Mouse (Mus musculus): ENCODE data around the gene Dupd1. TPM values are rescaled to one million over a fixed set of nuclear protein-coding genes. Genes with fewer than 3 reads are reported as not detected.

Gene Dupd1
- polyA plus RNA-seq, 1 experiment, result 0.04 TPM

DNA sequence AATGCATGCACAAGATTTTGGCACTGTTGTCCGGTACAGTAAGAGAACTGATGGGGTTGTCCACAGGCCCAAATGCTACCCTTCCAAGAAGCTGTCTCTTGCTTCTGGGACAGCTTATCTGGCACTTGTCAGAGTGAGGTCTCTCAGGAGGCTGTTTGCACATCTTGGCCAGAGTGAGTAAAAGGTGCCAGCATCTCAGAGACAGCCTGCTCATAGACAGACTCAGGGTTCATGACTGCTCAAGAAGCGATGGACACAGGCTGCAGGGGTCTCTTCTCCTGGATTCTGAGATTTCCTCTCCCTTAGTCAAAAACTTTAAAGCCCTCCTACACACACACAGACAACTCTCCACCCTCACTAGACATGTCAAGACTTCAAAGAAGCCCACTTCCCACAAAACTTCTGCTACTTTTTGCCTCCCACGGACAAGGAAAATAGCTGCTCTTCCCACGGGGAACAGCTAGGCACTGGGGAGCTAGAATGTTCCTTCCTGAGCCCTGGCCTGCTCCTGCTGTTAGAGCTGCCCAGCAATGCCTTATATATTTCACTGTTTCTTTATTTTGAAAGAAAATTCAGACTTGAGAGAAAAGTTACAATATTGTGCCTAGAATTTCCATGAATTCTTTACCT, 73.5 kb downstream of the Dupd1 start:
- H3K27me3 ChIP-seq (ENCODE audit: control insufficient read depth, insufficient read depth, insufficient read length), result no peaks in the 10 kb centered on the region
- H3K79me3 ChIP-seq (ENCODE audit: low read depth), result no peaks in the 10 kb centered on the region
- H3K36me3 ChIP-seq (ENCODE audit: control insufficient read depth, insufficient read depth), result peaks cover 3% of the 10 kb centered on the region
- TF ChIP-seq CTCF (IDR thresholded peaks at IDR 0.05; ENCODE audit: control insufficient read depth, insufficient read depth, insufficient read length), result no peak
- H3K79me2 ChIP-seq (ENCODE audit: control insufficient read depth, insufficient read depth), result no peaks in the 10 kb centered on the region
- H3K4me3 ChIP-seq (ENCODE audit: insufficient read depth, poor library complexity, severe bottlenecking), result no peak overlapping the region
- H3ac ChIP-seq (ENCODE audit: control insufficient read depth, insufficient read length, low read depth), result no peak overlapping the region

DNA sequence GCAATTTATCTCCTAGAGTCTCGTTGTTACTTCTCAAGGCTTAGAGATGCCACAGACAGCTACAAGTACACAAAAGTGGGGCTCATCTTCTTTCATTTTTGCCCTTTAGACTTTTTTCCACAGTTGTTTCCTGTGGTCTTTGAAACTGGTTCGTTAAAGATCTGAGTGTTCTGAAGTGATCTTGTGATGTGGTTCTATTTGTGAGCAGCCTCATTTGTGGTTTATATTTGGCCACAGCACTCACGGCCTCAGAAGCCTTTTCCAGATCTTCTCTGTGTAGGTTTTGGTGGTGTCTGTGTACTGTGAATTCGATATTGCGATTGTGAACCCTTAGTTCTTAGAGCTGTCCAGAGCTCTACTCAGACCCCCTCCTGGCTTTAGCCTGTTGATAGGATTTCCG, 77.8 kb downstream of the Dupd1 start:
- H3ac ChIP-seq (ENCODE audit: control insufficient read depth, insufficient read length, low read depth), result no peak overlapping the region
- TF ChIP-seq CEBPB (IDR thresholded peaks at IDR 0.05; ENCODE audit: low read depth), result no peak
- no peak for TF ChIP-seq CTCF (IDR thresholded peaks at IDR 0.05; ENCODE audit: control insufficient read depth, insufficient read depth, insufficient read length)
- TF ChIP-seq MYOG (IDR thresholded peaks at IDR 0.05; ENCODE audit: control insufficient read depth, extremely low read depth, insufficient read length), result no peak
- TF ChIP-seq FOSL1 (IDR thresholded peaks at IDR 0.05; ENCODE audit: insufficient read depth, low read length, poor library complexity, severe bottlenecking), result no peak
- no peak for TF ChIP-seq MAX (IDR thresholded peaks at IDR 0.05)
- TF ChIP-seq MYOD1 (IDR thresholded peaks at IDR 0.05; ENCODE audit: control insufficient read depth, insufficient read length, low read depth), result no peak
- no peak for TF ChIP-seq USF1 (IDR thresholded peaks at IDR 0.05; ENCODE audit: low read depth)
- H3K4me3 ChIP-seq (ENCODE audit: insufficient read depth, poor library complexity, severe bottlenecking), result no peak overlapping the region
- H3K79me2 ChIP-seq (ENCODE audit: control insufficient read depth, insufficient read depth), result no peaks in the 10 kb centered on the region
- no peaks in the 10 kb centered on the region for H3K27me3 ChIP-seq (ENCODE audit: control insufficient read depth, insufficient read depth, insufficient read length)
- peaks cover 14% of the 10 kb centered on the region for H3K36me3 ChIP-seq (ENCODE audit: control insufficient read depth, insufficient read depth)
- no peaks in the 10 kb centered on the region for H3K79me3 ChIP-seq (ENCODE audit: low read depth)

DNA sequence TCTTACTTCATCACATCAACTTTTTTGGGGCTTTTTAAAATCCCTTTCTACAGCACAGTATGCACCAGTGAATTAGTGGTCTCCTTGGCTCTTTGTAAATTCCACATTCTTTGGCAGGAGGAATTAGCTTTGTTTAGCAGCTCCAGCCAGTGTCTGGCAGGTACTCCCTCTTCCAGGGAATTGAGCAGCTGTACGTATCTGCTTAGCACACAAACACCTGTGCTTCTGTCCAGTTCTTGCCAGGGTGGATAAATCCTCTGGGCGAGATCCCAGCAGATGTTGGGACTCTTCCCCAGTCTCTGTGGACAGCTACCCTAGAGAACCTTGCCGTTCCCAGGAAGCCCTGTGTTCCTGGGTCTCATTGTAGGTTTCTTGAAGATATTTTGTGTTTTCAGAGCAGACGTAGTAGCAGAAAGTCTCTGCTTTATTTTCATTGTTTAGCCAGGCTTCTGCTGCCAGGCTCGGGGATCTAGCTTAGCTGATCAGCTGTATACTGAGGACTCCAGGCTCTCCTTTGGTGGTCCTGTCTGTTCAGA, 82.6 kb downstream of the Dupd1 start:
- TF ChIP-seq MYOD1 (IDR thresholded peaks at IDR 0.05; ENCODE audit: control insufficient read depth, insufficient read length, low read depth) (no peak), CEBPB (IDR thresholded peaks at IDR 0.05; ENCODE audit: low read depth) (no peak), USF1 (IDR thresholded peaks at IDR 0.05; ENCODE audit: low read depth) (no peak), CTCF (IDR thresholded peaks at IDR 0.05; ENCODE audit: control insufficient read depth, insufficient read depth, insufficient read length) (no peak), MAX (IDR thresholded peaks at IDR 0.05) (no peak), FOSL1 (IDR thresholded peaks at IDR 0.05; ENCODE audit: insufficient read depth, low read length, poor library complexity, severe bottlenecking) (no peak), MYOG (IDR thresholded peaks at IDR 0.05; ENCODE audit: control insufficient read depth, extremely low read depth, insufficient read length) (no peak)
- no peak overlapping the region for H3K4me3 ChIP-seq (ENCODE audit: insufficient read depth, poor library complexity, severe bottlenecking)
- H3K27me3 ChIP-seq (ENCODE audit: control insufficient read depth, insufficient read depth, insufficient read length), result no peaks in the 10 kb centered on the region
- H3K79me3 ChIP-seq (ENCODE audit: low read depth), result no peaks in the 10 kb centered on the region
- H3ac ChIP-seq (ENCODE audit: control insufficient read depth, insufficient read length, low read depth), result no peak overlapping the region
- no peaks in the 10 kb centered on the region for H3K79me2 ChIP-seq (ENCODE audit: control insufficient read depth, insufficient read depth)
- peaks cover 14% of the 10 kb centered on the region for H3K36me3 ChIP-seq (ENCODE audit: control insufficient read depth, insufficient read depth)

Other genes with a start within 250 kb of the Dupd1 start
- gene Kat6b, start 233.1 kb downstream of the Dupd1 start, polyA plus RNA-seq (2012; fragmentation: generic; extraction: Trizol), result 2.7 TPM
- 7.8 TPM for gene Samd8, start 36.0 kb upstream of the Dupd1 start, polyA plus RNA-seq (2012; fragmentation: generic; extraction: Trizol)
- 2.7 TPM for gene Dusp13, start 36.6 kb upstream of the Dupd1 start, polyA plus RNA-seq (2012; fragmentation: generic; extraction: Trizol)
- 242 TPM for gene Vdac2, start 110.7 kb upstream of the Dupd1 start, polyA plus RNA-seq (2012; fragmentation: generic; extraction: Trizol)
- gene Comtd1, start 134.4 kb upstream of the Dupd1 start, polyA plus RNA-seq (2012; fragmentation: generic; extraction: Trizol), result 45.5 TPM

Measured in C2C12 (cell line).